Mouse (Mus musculus): ENCODE data around the gene Arnt. TPM values are rescaled to one million over a fixed set of nuclear protein-coding genes. Genes with fewer than 3 reads are reported as not detected.
"Not testable (repeated sequence)": the region's sequence is repeated elsewhere in the genome, so short reads cannot be mapped to it uniquely, and the experiment has no call there.

Arnt gene
- polyA plus RNA-seq, 1 experiment: 43.3 TPM

GRCm38 (mm10) chr3:95433301-95433915 lies 780 bp upstream of the Arnt start:
- TF ChIP-seq POLR2A (IDR thresholded peaks at IDR 0.05; ENCODE audit: borderline replicate concordance, low read depth, low read length) (no peak), CTCF (IDR thresholded peaks at IDR 0.05; ENCODE audit: low read depth, low read length) (no peak; the same call in 1 of the 2 replicates)
- H3K4me1 ChIP-seq (ENCODE audit: control insufficient read depth, insufficient read depth, low read length): peaks cover 8% of the 10 kb centered on the region
- peak overlapping the region; percentile 28 for H3K4me3 ChIP-seq (ENCODE audit: insufficient read depth, low read length)
- H3K27ac ChIP-seq (ENCODE audit: insufficient read depth, low read depth, low read length): peak overlapping the region; percentile 24

GRCm38 (mm10) chr3:95434983-95435370 lies 789 bp downstream of the Arnt start:
- Histone ChIP-seq H3K4me1 (ENCODE audit: control insufficient read depth, insufficient read depth, low read length) (peaks cover 5% of the 10 kb centered on the region; the same call in 1 of the 2 replicates), H3K27ac (ENCODE audit: insufficient read depth, low read depth, low read length) (no peak overlapping the region), H3K4me3 (ENCODE audit: insufficient read depth, low read length) (peak overlapping the region; percentile 78)
- TF ChIP-seq POLR2A (IDR thresholded peaks at IDR 0.05; ENCODE audit: borderline replicate concordance, low read depth, low read length) (no peak), CTCF (IDR thresholded peaks at IDR 0.05; ENCODE audit: low read depth, low read length) (no peak)

- Histone ChIP-seq H3K27ac (ENCODE audit: insufficient read depth, low read depth, low read length) (no peak overlapping the region), H3K4me3 (ENCODE audit: insufficient read depth, low read length) (no peak overlapping the region), H3K4me1 (ENCODE audit: control insufficient read depth, insufficient read depth, low read length) (peaks cover 5% of the 10 kb centered on the region; the same call in 1 of the 2 replicates)
- TF ChIP-seq POLR2A (IDR thresholded peaks at IDR 0.05; ENCODE audit: borderline replicate concordance, low read depth, low read length): no peak
Measured at GRCm38 (mm10) chr3:95435561-95435960, 1.4 kb downstream of the Arnt start.

GRCm38 (mm10) chr3:95438636-95439035 lies 4.4 kb downstream of the Arnt start:
- H3K4me3 ChIP-seq (ENCODE audit: insufficient read depth, low read length); H3K4me1 ChIP-seq (ENCODE audit: control insufficient read depth, insufficient read depth, low read length); H3K27ac ChIP-seq (ENCODE audit: insufficient read depth, low read depth, low read length): not testable (repeated sequence)

- H3K4me1 ChIP-seq (ENCODE audit: control insufficient read depth, insufficient read depth, low read length): peaks cover 11% of the 10 kb centered on the region
- H3K27ac ChIP-seq (ENCODE audit: insufficient read depth, low read depth, low read length): no peak overlapping the region
- H3K4me3 ChIP-seq (ENCODE audit: insufficient read depth, low read length): no peak overlapping the region
- TF ChIP-seq CTCF (IDR thresholded peaks at IDR 0.05; ENCODE audit: low read depth, low read length) (no peak), POLR2A (IDR thresholded peaks at IDR 0.05; ENCODE audit: borderline replicate concordance, low read depth, low read length) (no peak)
Measured at GRCm38 (mm10) chr3:95439670-95440069, 5.5 kb downstream of the Arnt start.

- Histone ChIP-seq H3K27ac (ENCODE audit: insufficient read depth, low read depth, low read length) (no peak overlapping the region), H3K4me1 (ENCODE audit: control insufficient read depth, insufficient read depth, low read length) (peaks cover 18% of the 10 kb centered on the region; the same call in 1 of the 2 replicates), H3K4me3 (ENCODE audit: insufficient read depth, low read length) (no peak overlapping the region)
- TF ChIP-seq CTCF (IDR thresholded peaks at IDR 0.05; ENCODE audit: low read depth, low read length) (no peak), POLR2A (IDR thresholded peaks at IDR 0.05; ENCODE audit: borderline replicate concordance, low read depth, low read length) (no peak)
Measured at GRCm38 (mm10) chr3:95442406-95443117, 8.4 kb downstream of the Arnt start.

- Histone ChIP-seq H3K27ac (ENCODE audit: insufficient read depth, low read depth, low read length) (no peak overlapping the region), H3K4me3 (ENCODE audit: insufficient read depth, low read length) (no peak overlapping the region), H3K4me1 (ENCODE audit: control insufficient read depth, insufficient read depth, low read length) (peaks cover 20% of the 10 kb centered on the region; the same call in 1 of the 2 replicates)
- no peak for TF ChIP-seq POLR2A (IDR thresholded peaks at IDR 0.05; ENCODE audit: borderline replicate concordance, low read depth, low read length)
- TF ChIP-seq CTCF (IDR thresholded peaks at IDR 0.05; ENCODE audit: low read depth, low read length): no peak
Measured at GRCm38 (mm10) chr3:95445311-95445710, 11.1 kb downstream of the Arnt start.

- no peak overlapping the region for H3K4me3 ChIP-seq (ENCODE audit: insufficient read depth, low read length)
- H3K27ac ChIP-seq (ENCODE audit: insufficient read depth, low read depth, low read length): no peak overlapping the region
- TF ChIP-seq CTCF (IDR thresholded peaks at IDR 0.05; ENCODE audit: low read depth, low read length) (no peak), POLR2A (IDR thresholded peaks at IDR 0.05; ENCODE audit: borderline replicate concordance, low read depth, low read length) (no peak)
- H3K4me1 ChIP-seq (ENCODE audit: control insufficient read depth, insufficient read depth, low read length): peaks cover 6% of the 10 kb centered on the region; the same call in 1 of the 2 replicates
Measured at GRCm38 (mm10) chr3:95450408-95450807, 16.2 kb downstream of the Arnt start.

- no peak for TF ChIP-seq CTCF (IDR thresholded peaks at IDR 0.05; ENCODE audit: low read depth, low read length)
- TF ChIP-seq POLR2A (IDR thresholded peaks at IDR 0.05; ENCODE audit: borderline replicate concordance, low read depth, low read length): no peak
- no peak overlapping the region for H3K4me3 ChIP-seq (ENCODE audit: insufficient read depth, low read length)
- no peak overlapping the region for H3K27ac ChIP-seq (ENCODE audit: insufficient read depth, low read depth, low read length)
- 0 out of 2 replicates have a peak, but pooled peaks cover 2% of the 10 kb centered on the region for H3K4me1 ChIP-seq (ENCODE audit: control insufficient read depth, insufficient read depth, low read length)
Measured at GRCm38 (mm10) chr3:95450915-95451314, 16.7 kb downstream of the Arnt start.

- TF ChIP-seq POLR2A (IDR thresholded peaks at IDR 0.05; ENCODE audit: borderline replicate concordance, low read depth, low read length) (no peak), CTCF (IDR thresholded peaks at IDR 0.05; ENCODE audit: low read depth, low read length) (no peak)
- Histone ChIP-seq H3K4me1 (ENCODE audit: control insufficient read depth, insufficient read depth, low read length) (peaks cover 20% of the 10 kb centered on the region), H3K4me3 (ENCODE audit: insufficient read depth, low read length) (no peak overlapping the region), H3K27ac (ENCODE audit: insufficient read depth, low read depth, low read length) (no peak overlapping the region)
Measured at GRCm38 (mm10) chr3:95456367-95456766, 22.2 kb downstream of the Arnt start.

All from bone marrow macrophage, adult 2 months (primary cell).